ENCODE assay signal across 8 mouse cellular contexts in genomic region chr3:108165532-108166315, GRCm38 (mm10). TPM values are rescaled to one million over a fixed set of nuclear protein-coding genes. Genes with fewer than 3 reads are reported as not detected.
DNase-seq lines count a peak whose midpoint lies in the region; ATAC-seq and TF ChIP-seq lines count a peak whose summit lies in the region.

No protein-coding gene starts in this region.

- no peak overlapping the region for H3K27ac ChIP-seq in liver, embryonic 12.5 days
- H3K27ac ChIP-seq in liver, postnatal 0 days (ENCODE audit: low read depth), result no peak overlapping the region
- H3K27ac ChIP-seq in midbrain, embryonic 13.5 days, result peak overlapping the region; percentile 79

- no peak overlapping the region for H3K4me2 ChIP-seq in liver, embryonic 12.5 days
- no peak overlapping the region for H3K4me2 ChIP-seq in liver, postnatal 0 days (ENCODE audit: low read depth, low read length)
- H3K4me2 ChIP-seq in midbrain, embryonic 13.5 days (replicated peaks), result no peak overlapping the region; the same call in 1 of the 2 replicates

- no peak overlapping the region for H3K9ac ChIP-seq in liver, embryonic 12.5 days
- H3K9ac ChIP-seq in liver, postnatal 0 days (replicated peaks), result no peak overlapping the region
- peak overlapping the region; percentile 39; the same call in 1 of the 2 replicates for H3K9ac ChIP-seq in midbrain, embryonic 13.5 days (replicated peaks)

- H3K4me3 ChIP-seq in liver, embryonic 12.5 days, result no peak overlapping the region
- no peak overlapping the region for H3K4me3 ChIP-seq in liver, postnatal 0 days (ENCODE audit: low read depth, low read length)
- no peak overlapping the region for H3K4me3 ChIP-seq in midbrain, embryonic 13.5 days (replicated peaks)

- DNase-seq in liver, postnatal 0 days, result no peak
- DNase-seq in embryo, embryonic 9.5 days (ENCODE audit: extremely low spot score), result peak; percentile 59
- peak; percentile 46 for DNase-seq in gastrocnemius, postnatal 10 days
- DNase-seq in testis, postnatal 10 days (ENCODE audit: low spot score), result no peak
- DNase-seq in layer of hippocampus, adult 11-12 months (ENCODE audit: low spot score), result no peak
- no peak for DNase-seq in layer of hippocampus, adult 18-20 months (ENCODE audit: low spot score in 2 of 2)

- no peaks in the 10 kb centered on the region for H3K9me3 ChIP-seq in liver, embryonic 12.5 days (replicated peaks)
- H3K9me3 ChIP-seq in liver, postnatal 0 days (ENCODE audit: low read length), result no peaks in the 10 kb centered on the region
- H3K9me3 ChIP-seq in midbrain, embryonic 13.5 days, result no peaks in the 10 kb centered on the region

- no peak for TF ChIP-seq CTCF in liver, postnatal 0 days (IDR thresholded peaks at IDR 0.05; ENCODE audit: low read depth)

- H3K27me3 ChIP-seq in liver, embryonic 12.5 days (replicated peaks), result peaks cover 30% of the 10 kb centered on the region
- no peaks in the 10 kb centered on the region; the same call in 1 of the 2 replicates for H3K27me3 ChIP-seq in liver, postnatal 0 days (ENCODE audit: insufficient read depth, low read length)
- no peaks in the 10 kb centered on the region for H3K27me3 ChIP-seq in midbrain, embryonic 13.5 days

- 0 out of 2 replicates have a peak, but pooled peaks have one; percentile 27 for ATAC-seq in liver, embryonic 12.5 days
- ATAC-seq in liver, postnatal 0 days, result no peak
- peak; percentile 19; the same call in 1 of the 2 replicates for ATAC-seq in midbrain, embryonic 13.5 days

- H3K4me1 ChIP-seq in liver, embryonic 12.5 days, result no peaks in the 10 kb centered on the region
- H3K4me1 ChIP-seq in liver, postnatal 0 days (ENCODE audit: insufficient read depth), result 0 out of 2 replicates have a peak, but pooled peaks cover 2% of the 10 kb centered on the region
- H3K4me1 ChIP-seq in midbrain, embryonic 13.5 days (replicated peaks), result peaks cover 47% of the 10 kb centered on the region

- no peaks in the 10 kb centered on the region for H3K36me3 ChIP-seq in liver, embryonic 12.5 days
- no peaks in the 10 kb centered on the region for H3K36me3 ChIP-seq in liver, postnatal 0 days (replicated peaks; ENCODE audit: insufficient read depth, low read length)
- no peaks in the 10 kb centered on the region for H3K36me3 ChIP-seq in midbrain, embryonic 13.5 days

- 55% methylated on average over 10 of the region's 10 CpGs for WGBS in liver, embryonic 12.5 days (ENCODE audit: insufficient replicate concordance)
- WGBS in liver, postnatal 0 days (ENCODE audit: insufficient replicate concordance), result 59% methylated on average over 10 of the region's 10 CpGs
- 27% methylated on average over 10 of the region's 10 CpGs for WGBS in midbrain, embryonic 13.5 days

- TF ChIP-seq EP300 in liver, postnatal 0 days (IDR thresholded peaks at IDR 0.05; ENCODE audit: low read depth), result no peak

RNA-seq across cellular contexts. Expression of gene Gpr61, which starts 11.0 kb away (rescaled TPM):
- 0.04 TPM in 1 of 2 replicates, not detected in the other for polyA plus RNA-seq in liver, embryonic 12.5 days (2016; fragmentation: Nextera tagmentation; extraction: Ambion mirVana)
- polyA plus RNA-seq in liver, postnatal 0 days (2015; fragmentation: Nextera tagmentation; extraction: Ambion mirVana), result not detected in 2 replicates
- under 1 TPM; 0.14 to 0.27 TPM for total RNA-seq in gastrocnemius, postnatal 10 days (2021)
- 2.0 and 2.1 TPM in 2 replicates for polyA plus RNA-seq in midbrain, embryonic 13.5 days (2015; fragmentation: Nextera tagmentation; extraction: Ambion mirVana)
- total RNA-seq in layer of hippocampus, adult 18-20 months (2021), result 10 to 100 TPM; 14.8 to 15.1 TPM

RNA-seq across cellular contexts. Expression of gene Gnai3, which starts 19.8 kb away (rescaled TPM):
- polyA plus RNA-seq in liver, embryonic 12.5 days (2016; fragmentation: Nextera tagmentation; extraction: Ambion mirVana), result 89.0 and 91.7 TPM in 2 replicates
- 41.9 and 49.1 TPM in 2 replicates for polyA plus RNA-seq in liver, postnatal 0 days (2015; fragmentation: Nextera tagmentation; extraction: Ambion mirVana)
- total RNA-seq in gastrocnemius, postnatal 10 days (2021), result 10 to 100 TPM; 28.2 to 33.2 TPM
- 148 and 152 TPM in 2 replicates for polyA plus RNA-seq in midbrain, embryonic 13.5 days (2015; fragmentation: Nextera tagmentation; extraction: Ambion mirVana)
- total RNA-seq in layer of hippocampus, adult 18-20 months (2021), result 10 to 100 TPM; 28.2 to 28.7 TPM

RNA-seq across cellular contexts. Expression of gene Amigo1, which starts 20.4 kb away (rescaled TPM):
- 1.1 and 1.2 TPM in 2 replicates for polyA plus RNA-seq in liver, embryonic 12.5 days (2016; fragmentation: Nextera tagmentation; extraction: Ambion mirVana)
- polyA plus RNA-seq in liver, postnatal 0 days (2015; fragmentation: Nextera tagmentation; extraction: Ambion mirVana), result 1.2 and 1.5 TPM in 2 replicates
- 10 to 100 TPM; 30.7 to 31.6 TPM for total RNA-seq in gastrocnemius, postnatal 10 days (2021)
- 9.9 and 11.0 TPM in 2 replicates for polyA plus RNA-seq in midbrain, embryonic 13.5 days (2015; fragmentation: Nextera tagmentation; extraction: Ambion mirVana)
- total RNA-seq in layer of hippocampus, adult 18-20 months (2021), result 10 to 100 TPM; 71.6 to 76.8 TPM

RNA-seq across cellular contexts. Expression of gene Cyb561d1, which starts 35.3 kb away (rescaled TPM):
- polyA plus RNA-seq in liver, embryonic 12.5 days (2016; fragmentation: Nextera tagmentation; extraction: Ambion mirVana), result 2.8 TPM in 2 replicates
- polyA plus RNA-seq in liver, postnatal 0 days (2015; fragmentation: Nextera tagmentation; extraction: Ambion mirVana), result 1.5 and 1.6 TPM in 2 replicates
- total RNA-seq in gastrocnemius, postnatal 10 days (2021), result 1 to 10 TPM; 3.5 to 4.2 TPM
- polyA plus RNA-seq in midbrain, embryonic 13.5 days (2015; fragmentation: Nextera tagmentation; extraction: Ambion mirVana), result 4.3 and 5.6 TPM in 2 replicates
- 10 to 100 TPM; 17.4 TPM for total RNA-seq in layer of hippocampus, adult 18-20 months (2021)

RNA-seq across cellular contexts. Expression of gene Atxn7l2, which starts 45.0 kb away (rescaled TPM):
- polyA plus RNA-seq in liver, embryonic 12.5 days (2016; fragmentation: Nextera tagmentation; extraction: Ambion mirVana), result 4.5 and 4.9 TPM in 2 replicates
- 1.4 TPM in 2 replicates for polyA plus RNA-seq in liver, postnatal 0 days (2015; fragmentation: Nextera tagmentation; extraction: Ambion mirVana)
- total RNA-seq in gastrocnemius, postnatal 10 days (2021), result 10 to 100 TPM; 13.2 to 18.4 TPM
- polyA plus RNA-seq in midbrain, embryonic 13.5 days (2015; fragmentation: Nextera tagmentation; extraction: Ambion mirVana), result 27.8 and 28.8 TPM in 2 replicates
- 10 to 100 TPM; 23.5 to 24.8 TPM for total RNA-seq in layer of hippocampus, adult 18-20 months (2021)

Comparison
In these comparisons a context has a peak if more than half of its experiments do, and no peak if none do; other contexts are left out.
1. DNase-seq: peak in embryo, embryonic 9.5 days (single experiment) and gastrocnemius, postnatal 10 days (single experiment); none in liver, postnatal 0 days (single experiment), testis, postnatal 10 days (single experiment), layer of hippocampus, adult 11-12 months (single experiment) and layer of hippocampus, adult 18-20 months (0 of 2).